Mouse (Mus musculus) bone marrow macrophage, adult 2 months (primary cell): ENCODE measurements around the gene Slc9a3r2.

Source experiments
- CTCF ChIP-seq: IDR thresholded peaks from 2 replicates; pipeline ENCODE4 v1.5.1; 2012; ENCODE audit warnings: low read depth, mild to moderate bottlenecking, low read length, moderate library complexity
- POLR2A ChIP-seq: IDR thresholded peaks from 2 replicates; pipeline ENCODE4 v1.6.1; 2012; ENCODE audit warnings: mild to moderate bottlenecking, low read depth, low read length, borderline replicate concordance

DNA sequence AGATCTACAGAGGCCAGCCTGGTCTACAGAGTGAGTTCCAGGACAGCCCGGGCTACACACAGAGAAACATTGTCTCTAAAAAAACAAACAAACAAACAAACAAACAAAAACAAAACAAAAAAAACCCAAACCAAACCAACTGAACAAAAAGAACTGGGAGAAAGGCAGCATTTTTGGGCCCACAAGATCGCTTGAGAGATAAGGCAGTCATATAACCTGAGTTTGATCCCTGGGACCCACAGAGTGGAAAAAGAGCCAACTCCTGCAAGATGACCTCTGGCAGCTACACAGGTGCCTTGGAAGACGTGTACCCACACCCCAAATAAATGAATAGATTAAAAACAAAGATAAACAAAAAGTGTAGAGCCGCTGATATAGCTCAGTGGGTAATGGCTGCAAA lies 4.8 kb upstream of the Slc9a3r2 start:
- TF ChIP-seq POLR2A (no peak), CTCF (no peak)
